Mouse (Mus musculus) midbrain, postnatal 0 days (tissue): ENCODE data around the gene Tmem94. TPM values are rescaled to one million over a fixed set of nuclear protein-coding genes. Genes with fewer than 3 reads are reported as not detected.

ENCODE experiments used
- ATAC-seq: fragments of 200-750 bp; cut with Nextera tagmentation; 2 replicates; pipeline ENCODE4 v1.8.0; 2017; ENCODE audit warnings: moderate number of reproducible peaks, mild to moderate bottlenecking, moderate TSS enrichment, moderate library complexity; ENCODE audit not compliant: low FRiP score
- DNase-seq: peaks from one replicate; pipeline ENCODE4 v3.0.0-alpha.2; 2015; ENCODE audit warnings: low spot score
- H3K27ac ChIP-seq: fragments of 300-500 bp; sonication (generic); 2 replicates; pipeline ENCODE4 v1.5.1; 2014; ENCODE audit warnings: low read depth, mild to moderate bottlenecking, low read length, mixed read lengths
- H3K27me3 ChIP-seq: fragments of 300-500 bp; sonication (generic); 2 replicates; pipeline ENCODE4 v1.6.1; 2014; ENCODE audit warnings: low read length, control low read depth, mixed read lengths; ENCODE audit not compliant: insufficient read depth
- H3K36me3 ChIP-seq: fragments of 300-500 bp; sonication (generic); 2 replicates; pipeline ENCODE4 v1.6.1; 2014; ENCODE audit warnings: low read length, control low read depth, mixed read lengths; ENCODE audit not compliant: insufficient read depth
- H3K4me1 ChIP-seq: fragments of 300-500 bp; sonication (generic); 2 replicates; pipeline ENCODE4 v1.6.1; 2014; ENCODE audit warnings: mild to moderate bottlenecking, control low read depth, antibody characterized with exemption, low read length, mixed read lengths; ENCODE audit not compliant: insufficient read depth
- H3K4me2 ChIP-seq: fragments of 300-500 bp; sonication (generic); 2 replicates; pipeline ENCODE4 v1.6.1; 2014; ENCODE audit warnings: low read depth, mild to moderate bottlenecking, low read length, mixed read lengths; ENCODE audit not compliant: poor library complexity, severe bottlenecking
- H3K4me3 ChIP-seq: fragments of 300-500 bp; sonication (generic); 2 replicates; pipeline ENCODE4 v1.5.1; 2014; ENCODE audit warnings: low read depth, mild to moderate bottlenecking, low read length, moderate library complexity
- H3K9ac ChIP-seq: fragments of 300-500 bp; sonication (generic); replicated peaks from 2 replicates; pipeline ENCODE4 v1.6.1; 2014; ENCODE audit warnings: mild to moderate bottlenecking, low read length, moderate library complexity, mixed read lengths; ENCODE audit not compliant: poor library complexity, severe bottlenecking
- H3K9me3 ChIP-seq: fragments of 300-500 bp; sonication (generic); 2 replicates; pipeline ENCODE4 v1.6.1; 2016; ENCODE audit warnings: low read length, control low read depth
- CTCF ChIP-seq: IDR thresholded peaks from 2 replicates; pipeline ENCODE4 v1.5.1; 2016; ENCODE audit warnings: antibody characterized with exemption, mild to moderate bottlenecking
- WGBS: fragments of 180-500 bp; shearing (Covaris S2); extraction: QIAGEN DNeasy Blood & Tissue Kit; methylation state at CpG from one replicate; pipeline ENCODE4 v1.1.7; 2014; 5-methylcytosine and 5-hydroxymethylcytosine counted together
- polyA plus RNA-seq: library from polyadenylated mRNA; unstranded; fragments of >200 nt; fragmentation: Nextera tagmentation; extraction: Ambion mirVana; gene quantifications from 2 replicates; pipeline ENCODE4 v1.2.1, GENCODE M21; 2015
- total RNA-seq: library from RNA; depleted of rRNA; stranded (reverse); fragments of >200 nt; gene quantifications from 2 replicates; pipeline ENCODE4 v1.2.3, GENCODE M21; 2014

The Tmem94 gene
- total and polyA plus RNA-seq, 2 experiments from 2014 or later = 15.9 to 32.7 TPM

- Histone ChIP-seq H3K4me3 (no peak overlapping the region), H3K27ac (no peak overlapping the region), H3K9me3 (no peaks in the 10 kb centered on the region), H3K4me2 (no peak overlapping the region), H3K27me3 (peaks cover 6% of the 10 kb centered on the region; the same call in 1 of the 2 replicates), H3K36me3 (no peaks in the 10 kb centered on the region), H3K4me1 (no peaks in the 10 kb centered on the region), H3K9ac (no peak overlapping the region)
- no peak for TF ChIP-seq CTCF
- no peak for ATAC-seq
- WGBS = 71% methylated on average over 6 of the region's 6 CpGs
- no peak for DNase-seq
These were observed 66.8 kb downstream of the Tmem94 start for GRCm38 (mm10) chr11:115832064-115832463.

GRCm38 (mm10) chr11:115832523-115832922 is 67.3 kb downstream of the Tmem94 start:
- peaks cover 6% of the 10 kb centered on the region; the same call in 1 of the 2 replicates for H3K27me3 ChIP-seq
- ATAC-seq (no peak), DNase-seq (no peak)
- H3K36me3 ChIP-seq = no peaks in the 10 kb centered on the region
- H3K27ac ChIP-seq = no peak overlapping the region
- no peak for TF ChIP-seq CTCF
- H3K4me2 ChIP-seq = no peak overlapping the region
- H3K9me3 ChIP-seq = no peaks in the 10 kb centered on the region
- H3K4me1 ChIP-seq = no peaks in the 10 kb centered on the region
- H3K9ac ChIP-seq = no peak overlapping the region
- WGBS = 20% methylated on average over 8 of the region's 8 CpGs
- H3K4me3 ChIP-seq = no peak overlapping the region

GRCm38 (mm10) chr11:115833021-115833513 is 67.8 kb downstream of the Tmem94 start:
- Histone ChIP-seq H3K9ac (no peak overlapping the region), H3K9me3 (no peaks in the 10 kb centered on the region), H3K36me3 (no peaks in the 10 kb centered on the region), H3K4me1 (no peaks in the 10 kb centered on the region), H3K27ac (no peak overlapping the region), H3K27me3 (peaks cover 6% of the 10 kb centered on the region; the same call in 1 of the 2 replicates), H3K4me3 (no peak overlapping the region), H3K4me2 (no peak overlapping the region)
- TF ChIP-seq CTCF = no peak
- WGBS = 26% methylated on average over 8 of the region's 8 CpGs
- no peak for ATAC-seq
- no peak for DNase-seq

- ATAC-seq = no peak
- Histone ChIP-seq H3K4me3 (no peak overlapping the region), H3K9me3 (no peaks in the 10 kb centered on the region), H3K27ac (no peak overlapping the region), H3K9ac (no peak overlapping the region), H3K36me3 (no peaks in the 10 kb centered on the region), H3K4me1 (no peaks in the 10 kb centered on the region), H3K4me2 (no peak overlapping the region), H3K27me3 (peaks cover 6% of the 10 kb centered on the region; the same call in 1 of the 2 replicates)
- no peak for DNase-seq
- WGBS = 73% methylated on average over 6 of the region's 6 CpGs
- no peak for TF ChIP-seq CTCF
These were observed 68.8 kb downstream of the Tmem94 start for GRCm38 (mm10) chr11:115834033-115834432.

DNA sequence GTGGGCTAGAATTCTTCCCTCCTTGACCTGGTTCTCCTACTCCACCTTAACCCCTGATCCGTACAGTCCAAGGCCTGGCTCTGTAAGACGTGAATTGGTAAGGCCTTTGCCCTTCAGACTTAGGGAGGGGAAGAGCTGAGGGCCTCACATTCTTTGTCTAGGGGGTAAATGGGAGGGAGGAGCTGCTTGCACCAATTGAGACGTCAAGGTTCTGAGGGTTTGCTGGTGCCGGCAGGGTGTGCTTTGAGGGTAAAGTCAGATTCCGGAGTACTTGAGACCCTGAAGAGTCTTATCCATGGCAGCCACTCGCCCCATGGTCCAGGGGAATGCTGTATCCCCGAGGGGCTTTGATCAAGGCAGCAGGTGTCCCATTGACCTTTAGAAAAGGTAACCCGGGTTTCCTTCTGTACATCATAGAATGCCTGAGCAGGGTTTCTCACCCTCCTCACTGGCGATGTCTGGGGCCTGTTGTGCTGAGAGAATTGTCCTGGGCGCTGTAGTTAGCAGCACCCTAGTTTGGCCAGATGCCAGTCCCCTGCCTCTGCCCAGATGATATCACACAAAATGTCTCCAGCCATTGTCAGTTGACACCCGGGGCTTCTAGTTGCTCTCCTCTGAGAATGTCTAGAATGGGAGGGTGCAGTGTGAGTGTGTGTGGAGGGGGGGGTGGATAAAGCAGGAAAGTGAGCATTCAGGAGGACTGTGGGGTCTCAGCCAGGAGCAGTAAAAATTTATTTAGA is 71.6 kb downstream of the Tmem94 start:
- no peak for DNase-seq
- 26% methylated on average over 11 of the region's 11 CpGs for WGBS
- no peak overlapping the region for H3K4me3 ChIP-seq
- H3K36me3 ChIP-seq = no peaks in the 10 kb centered on the region
- no peak overlapping the region for H3K4me2 ChIP-seq
- no peak overlapping the region for H3K27ac ChIP-seq
- H3K27me3 ChIP-seq = no peaks in the 10 kb centered on the region
- H3K4me1 ChIP-seq = no peaks in the 10 kb centered on the region
- H3K9ac ChIP-seq = no peak overlapping the region
- no peak for TF ChIP-seq CTCF
- H3K9me3 ChIP-seq = no peaks in the 10 kb centered on the region
- no peak for ATAC-seq

DNA sequence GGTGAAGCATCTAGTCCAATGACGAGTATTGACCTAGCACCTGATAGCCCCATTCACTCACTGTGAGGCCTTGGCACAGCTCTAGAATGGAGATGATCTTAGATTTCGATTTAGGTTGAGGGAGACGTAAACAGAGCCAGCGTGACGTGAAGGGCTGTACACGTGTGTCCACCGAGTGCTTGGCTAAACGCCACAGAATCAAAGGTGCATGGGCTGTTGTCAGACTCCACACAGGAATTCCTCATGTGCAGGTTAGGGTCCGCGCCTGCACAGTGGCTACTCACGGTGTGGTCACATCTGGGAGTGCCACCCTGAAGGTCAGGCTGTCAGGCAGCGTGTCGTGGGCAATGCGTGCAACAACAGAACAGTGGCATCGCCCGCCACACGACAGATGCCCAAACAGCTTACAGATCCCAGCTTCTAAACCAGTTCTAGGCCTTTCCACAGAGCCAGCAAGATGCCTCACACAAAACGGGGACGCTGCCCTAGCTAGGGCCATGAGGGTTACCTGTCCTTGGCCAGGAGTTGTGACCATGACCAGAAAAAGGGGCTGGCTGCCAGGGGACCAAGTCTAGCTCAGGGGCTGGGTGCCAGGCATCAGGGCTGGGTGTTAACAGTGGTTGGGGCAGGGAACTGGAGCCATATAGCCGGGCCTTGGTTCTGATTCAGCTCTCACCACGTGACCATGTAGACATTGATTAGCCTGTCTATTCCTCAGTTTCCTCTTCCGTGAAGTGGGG is 72.5 kb downstream of the Tmem94 start:
- ATAC-seq (no peak), DNase-seq (no peak)
- H3K27ac ChIP-seq = no peak overlapping the region
- WGBS = 90% methylated on average over 22 of the region's 22 CpGs
- H3K27me3 ChIP-seq = no peaks in the 10 kb centered on the region
- TF ChIP-seq CTCF = no peak
- H3K4me1 ChIP-seq = no peaks in the 10 kb centered on the region
- H3K9ac ChIP-seq = no peak overlapping the region
- no peaks in the 10 kb centered on the region for H3K9me3 ChIP-seq
- no peaks in the 10 kb centered on the region for H3K36me3 ChIP-seq
- H3K4me2 ChIP-seq = no peak overlapping the region
- H3K4me3 ChIP-seq = no peak overlapping the region
